Mouse (Mus musculus) cortical plate, adult 2 months (tissue): ENCODE results near the gene Dyrk1b.

Experiments
- CTCF ChIP-seq: fragments of 200-500 bp; IDR thresholded peaks from 2 replicates; pipeline ENCODE4 v1.5.1; 2011; ENCODE audit warnings: mild to moderate bottlenecking, control low read depth, low read length; ENCODE audit not compliant: insufficient read depth; ENCODE audit errors: extremely low read depth
- POLR2A ChIP-seq: fragments of 200-500 bp; IDR thresholded peaks from 2 replicates; pipeline ENCODE4 v1.6.1; 2011; ENCODE audit warnings: mild to moderate bottlenecking, low read length, control low read depth; ENCODE audit not compliant: insufficient read depth; ENCODE audit errors: extremely low read depth

DNA sequence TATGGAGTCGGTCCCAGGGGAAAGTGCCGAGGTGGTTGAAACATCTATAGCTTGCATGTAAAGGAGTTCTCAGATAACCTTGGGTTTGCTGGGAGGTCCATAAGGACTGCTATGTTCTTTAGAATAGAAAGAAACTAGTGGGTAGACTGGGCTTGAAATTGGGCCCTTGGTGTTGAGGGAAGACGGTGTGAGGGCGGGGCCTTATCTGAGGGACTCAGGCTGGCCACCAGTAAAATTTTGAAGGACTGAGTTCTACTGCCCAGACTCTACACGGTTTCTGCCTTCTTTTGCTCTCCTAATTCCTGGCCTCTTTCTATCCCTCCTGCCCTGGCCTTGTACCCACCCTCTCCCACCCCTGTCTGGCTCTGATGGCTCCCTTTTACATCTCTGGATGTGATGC, 1.6 kb downstream of the Dyrk1b start:
- TF ChIP-seq POLR2A (no peak), CTCF (no peak)
